Mouse (Mus musculus): ENCODE data around the gene Zfp513. TPM values are rescaled to one million over a fixed set of nuclear protein-coding genes. Genes with fewer than 3 reads are reported as not detected.
"Not testable (repeated sequence)": the region's sequence is repeated elsewhere in the genome, so short reads cannot be mapped to it uniquely, and the experiment has no call there.

Zfp513 gene
- total RNA-seq, 2 experiments from 2014 or later = 6.2 to 7.1 TPM

- no peak for TF ChIP-seq CTCF (IDR thresholded peaks at IDR 0.05)
- DNase-seq = peak; percentile 76
- intact Hi-C loops (cut with DNase I) = loop anchor here (2.0 to 5.0 kb wide), 4 partner anchors 17 to 107 kb away; partner anchors contain the start of genes Gm9970, Gtf3c2, Nrbp1 and Zfp513
These were observed 17.9 kb upstream of the Zfp513 start for GRCm38 (mm10) chr5:31219911-31220447.

DNA sequence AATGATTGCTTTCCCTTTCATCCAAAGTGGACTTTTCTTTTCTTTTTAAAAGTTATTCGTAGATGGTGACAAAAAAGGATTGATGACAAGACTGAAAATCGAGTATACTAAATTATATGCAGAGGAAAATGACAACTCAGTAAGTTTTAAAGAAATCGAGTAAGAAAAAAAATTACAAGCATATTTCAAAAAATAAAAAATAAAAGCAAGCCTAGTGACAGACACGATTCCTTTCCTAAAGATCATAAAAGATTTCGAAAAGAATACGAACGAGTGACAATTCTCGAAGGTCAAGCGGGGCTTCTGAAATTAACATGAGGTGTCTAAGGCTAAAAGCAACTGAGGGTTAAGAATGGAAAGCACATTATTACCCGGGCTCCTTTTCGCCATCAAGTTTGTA is 17.4 kb upstream of the Zfp513 start:
- DNase-seq = no peak
- H3K27ac ChIP-seq = peak overlapping the region; percentile 96
- no peak for TF ChIP-seq CTCF (IDR thresholded peaks at IDR 0.05)
- peak overlapping the region; percentile 98 for H3K4me3 ChIP-seq
- intact Hi-C loops (cut with DNase I) = loop anchor here (5.0 kb wide), 1 partner anchor 108 kb away; no protein-coding TSS in a partner anchor

More at GRCm38 (mm10) chr5:31219911-31220447, 17.9 kb upstream of the Zfp513 start:
- peak overlapping the region; percentile 98 for H3K4me3 ChIP-seq
- H3K27ac ChIP-seq = peak overlapping the region; percentile 96

GRCm38 (mm10) chr5:31219070-31219469 is 17.0 kb upstream of the Zfp513 start:
- peak overlapping the region; percentile 96 for H3K27ac ChIP-seq
- intact Hi-C loops (cut with DNase I) = loop anchor here (5.0 kb wide), 1 partner anchor 108 kb away; no protein-coding TSS in a partner anchor
- peak; percentile 51 for TF ChIP-seq CTCF (IDR thresholded peaks at IDR 0.05)
- DNase-seq = no peak
- H3K4me3 ChIP-seq = peak overlapping the region; percentile 98

DNA sequence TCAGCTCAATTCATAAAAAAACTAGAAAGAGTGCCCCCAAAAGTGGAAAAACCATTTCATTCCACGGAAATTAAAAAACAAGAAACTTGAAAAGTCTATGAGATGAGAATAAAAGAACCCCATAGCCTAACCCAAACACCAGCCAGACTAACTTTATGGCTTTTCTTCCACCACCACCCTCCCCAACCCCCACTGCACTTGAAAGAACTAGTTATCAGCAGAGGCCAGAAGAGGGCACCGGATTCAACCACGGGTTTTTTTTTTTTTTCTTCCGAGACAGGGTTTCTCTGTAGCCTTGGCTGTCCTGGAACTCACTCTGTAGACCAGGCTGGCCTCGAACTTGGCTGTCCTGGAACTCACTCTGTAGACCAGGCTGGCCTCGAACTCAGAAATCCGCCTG is 16.2 kb upstream of the Zfp513 start:
- DNase-seq = no peak
- TF ChIP-seq CTCF (IDR thresholded peaks at IDR 0.05) = no peak
- Histone ChIP-seq H3K4me3 (no peak overlapping the region), H3K27ac (no peak overlapping the region)
- intact Hi-C loops (cut with DNase I) = loop anchor here (5.0 kb wide), 1 partner anchor 109 kb away; no protein-coding TSS in a partner anchor

DNA sequence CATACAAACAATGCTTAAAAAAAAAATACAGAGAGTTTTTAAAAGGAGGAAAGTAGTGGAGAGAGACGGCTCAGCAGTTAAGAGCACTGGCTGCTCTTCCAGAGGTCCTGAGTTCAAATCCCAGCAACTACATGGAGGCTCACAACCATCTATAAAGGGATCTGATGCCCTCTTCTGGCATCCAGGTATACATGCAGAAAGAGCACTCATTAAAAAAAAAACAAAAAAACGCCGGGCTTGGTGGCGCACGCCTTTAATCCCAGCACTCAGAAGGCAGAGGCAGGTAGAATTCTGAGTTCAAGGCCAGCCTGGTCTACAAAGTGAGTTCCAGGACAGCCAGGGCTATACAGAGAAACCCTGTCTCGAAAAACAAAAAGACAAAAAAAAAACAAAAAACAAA is 14.5 kb upstream of the Zfp513 start:
- not testable (repeated sequence) for H3K27ac ChIP-seq, H3K4me3 ChIP-seq, DNase-seq
- intact Hi-C loops (cut with DNase I) = loop anchor here (5.0 kb wide), 1 partner anchor 111 kb away; no protein-coding TSS in a partner anchor

DNA sequence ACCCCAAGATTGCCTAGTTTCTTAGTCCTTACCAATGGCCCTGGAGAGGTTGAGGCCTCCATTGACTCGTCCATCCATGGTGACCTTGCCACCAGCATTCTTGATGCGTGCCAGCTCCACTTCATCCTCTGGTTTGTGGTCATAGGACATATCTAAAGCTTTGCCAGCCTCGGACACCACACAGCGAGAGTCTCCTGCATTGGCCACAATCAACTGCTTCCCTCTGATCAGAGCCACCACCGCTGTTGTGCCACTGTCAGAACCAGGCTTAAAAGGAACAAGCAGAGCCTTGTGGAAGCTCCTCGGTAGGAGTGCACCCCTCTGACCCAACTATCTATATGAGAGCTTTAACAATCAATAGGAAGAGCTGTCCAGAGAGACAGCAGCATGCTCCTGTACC is 2.3 kb upstream of the Zfp513 start:
- Histone ChIP-seq H3K27ac (no peak overlapping the region), H3K4me3 (no peak overlapping the region)
- no peak for DNase-seq
- no peak for TF ChIP-seq CTCF (IDR thresholded peaks at IDR 0.05)
- intact Hi-C loops (cut with DNase I) = no loop called here

DNA sequence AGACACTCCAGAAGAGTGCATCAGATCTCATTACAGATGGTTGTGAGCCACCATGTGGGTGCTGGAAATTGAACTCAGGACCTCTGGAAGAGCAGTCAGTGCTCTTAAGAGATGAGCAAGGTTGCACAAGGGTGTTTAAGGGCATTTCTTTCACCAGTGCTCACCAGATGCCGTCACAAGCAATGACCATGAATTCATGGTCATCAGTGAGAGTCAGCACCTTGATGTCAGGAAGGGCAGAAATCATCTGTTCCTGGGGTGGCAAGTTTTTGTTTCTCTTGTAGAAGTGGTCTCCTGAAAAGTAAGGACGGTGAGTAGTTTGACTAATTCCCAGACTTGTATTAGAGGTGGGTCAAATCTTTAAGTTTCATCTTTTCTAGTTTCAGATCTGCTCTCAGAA is 1.8 kb upstream of the Zfp513 start:
- no peak overlapping the region for H3K4me3 ChIP-seq
- no peak for DNase-seq
- intact Hi-C loops (cut with DNase I) = loop anchor here (2.0 kb wide), 1 partner anchor 17 kb away; the partner anchor contains the start of gene Ppm1g

GRCm38 (mm10) chr5:31202933-31203332 is 830 bp upstream of the Zfp513 start:
- no peak for TF ChIP-seq CTCF (IDR thresholded peaks at IDR 0.05)
- no peak for DNase-seq
- intact Hi-C loops (cut with DNase I) = loop anchor here (2.0 kb wide), 1 partner anchor 18 kb away; the partner anchor contains the start of gene Ppm1g
- H3K4me3 ChIP-seq = peak overlapping the region; percentile 91
- H3K27ac ChIP-seq = peak overlapping the region; percentile 93

More for the DNA sequence above, 1.8 kb upstream of the Zfp513 start:
- TF ChIP-seq CTCF (IDR thresholded peaks at IDR 0.05) = no peak
- H3K27ac ChIP-seq = no peak overlapping the region

DNA sequence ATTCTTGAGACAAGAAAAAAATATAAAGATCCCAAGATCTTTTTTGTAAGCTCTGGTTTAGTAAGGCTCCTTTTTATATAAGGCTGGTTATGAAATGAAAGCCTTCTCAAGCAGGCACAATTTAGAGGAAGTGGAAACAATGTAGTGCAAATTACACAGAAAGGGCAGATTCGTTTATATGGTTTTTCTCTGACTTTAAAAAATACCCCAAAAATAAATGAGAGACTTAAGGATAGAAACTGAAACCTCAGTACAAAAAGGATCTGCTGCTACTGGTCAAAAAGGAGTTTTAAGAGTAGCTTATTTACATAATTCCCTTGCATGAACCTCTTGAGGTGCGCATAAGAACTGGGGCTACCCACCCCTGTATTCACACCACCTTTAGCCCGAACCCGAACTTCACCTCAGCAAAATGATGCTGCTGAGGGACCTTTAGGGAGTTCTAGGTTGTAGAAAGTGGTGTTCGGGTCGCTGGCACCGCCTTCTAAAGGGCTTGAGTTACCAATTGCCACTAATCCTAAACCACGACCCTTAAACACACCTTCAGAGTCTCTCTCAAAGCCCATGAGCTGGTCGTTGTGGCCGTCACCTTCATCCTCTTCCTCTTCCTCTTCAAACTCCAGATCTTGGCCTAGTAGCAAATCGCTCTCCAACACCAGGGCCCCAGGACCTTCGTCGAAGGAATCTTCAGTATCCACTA is 911 bp downstream of the Zfp513 start:
- DNase-seq = peak; percentile 24
- peak overlapping the region; percentile 91 for H3K4me3 ChIP-seq
- intact Hi-C loops (cut with DNase I) = no loop called here
- TF ChIP-seq CTCF (IDR thresholded peaks at IDR 0.05) = no peak
- peak overlapping the region; percentile 93 for H3K27ac ChIP-seq

DNA sequence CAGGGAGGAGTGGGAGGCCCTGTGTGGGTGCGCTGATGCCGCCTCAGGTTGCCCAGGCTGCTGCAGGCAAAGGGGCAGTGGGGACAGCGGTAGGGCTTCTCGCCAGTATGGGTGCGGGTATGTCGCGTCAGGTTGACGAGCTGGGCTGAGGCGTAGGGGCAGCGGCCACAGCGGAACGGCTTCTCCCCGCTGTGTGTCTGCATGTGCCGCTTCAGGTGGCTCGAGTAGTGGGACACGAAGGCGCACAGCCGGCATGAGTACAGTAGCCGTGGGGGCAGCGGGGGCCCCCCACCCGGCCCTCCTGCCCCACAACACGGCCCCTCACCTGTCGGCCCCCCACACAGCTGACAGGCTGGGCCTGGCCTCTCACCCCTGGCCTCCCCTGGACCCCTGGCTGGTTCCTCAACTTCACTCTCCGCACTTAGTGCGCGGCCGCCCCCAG is 1.8 kb downstream of the Zfp513 start:
- H3K4me3 ChIP-seq = peak overlapping the region; percentile 91; the same call in 1 of the 2 replicates
- H3K27ac ChIP-seq = no peak overlapping the region
- no peak for TF ChIP-seq CTCF (IDR thresholded peaks at IDR 0.05)
- intact Hi-C loops (cut with DNase I) = no loop called here
- DNase-seq = peak; percentile 47

GRCm38 (mm10) chr5:31199893-31200292 is 2.2 kb downstream of the Zfp513 start:
- H3K4me3 ChIP-seq = no peak overlapping the region
- intact Hi-C loops (cut with DNase I) = no loop called here
- DNase-seq = peak; percentile 37
- H3K27ac ChIP-seq = no peak overlapping the region
- TF ChIP-seq CTCF (IDR thresholded peaks at IDR 0.05) = no peak

DNA sequence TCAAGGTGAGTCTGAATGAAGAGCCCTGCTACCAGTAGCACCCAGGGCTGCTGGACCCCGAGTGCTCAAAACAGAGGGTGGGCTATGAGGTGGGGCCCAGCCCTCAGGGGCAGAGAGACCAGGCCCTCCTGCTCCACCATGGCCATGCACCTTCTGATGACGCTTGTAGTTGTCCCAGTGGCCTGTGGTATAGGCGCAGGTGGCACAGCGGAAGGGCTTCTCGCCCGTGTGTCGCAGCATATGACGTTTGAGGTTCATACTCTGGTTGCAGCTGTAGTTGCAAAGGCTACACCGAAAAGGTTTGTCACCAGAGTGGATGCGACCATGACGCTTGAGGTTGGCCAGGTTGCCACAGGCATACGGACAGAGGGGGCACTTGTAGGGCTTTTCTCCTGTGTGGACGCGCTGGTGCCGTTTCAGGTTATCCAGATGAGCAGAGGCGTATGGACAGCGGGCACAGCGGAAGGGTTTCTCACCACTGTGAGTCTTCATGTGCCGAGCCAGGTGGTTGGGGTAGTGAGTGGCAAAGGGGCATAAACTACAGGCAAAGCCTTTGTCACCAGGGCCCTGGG is 2.7 kb downstream of the Zfp513 start:
- Histone ChIP-seq H3K27ac (no peak overlapping the region), H3K4me3 (no peak overlapping the region)
- no peak for DNase-seq
- intact Hi-C loops (cut with DNase I) = no loop called here
- TF ChIP-seq CTCF (IDR thresholded peaks at IDR 0.05) = no peak

Data from gastrocnemius, adult 2 months (tissue).